Mouse (Mus musculus): Measurements from ENCODE around the gene Lama1.

DNA sequence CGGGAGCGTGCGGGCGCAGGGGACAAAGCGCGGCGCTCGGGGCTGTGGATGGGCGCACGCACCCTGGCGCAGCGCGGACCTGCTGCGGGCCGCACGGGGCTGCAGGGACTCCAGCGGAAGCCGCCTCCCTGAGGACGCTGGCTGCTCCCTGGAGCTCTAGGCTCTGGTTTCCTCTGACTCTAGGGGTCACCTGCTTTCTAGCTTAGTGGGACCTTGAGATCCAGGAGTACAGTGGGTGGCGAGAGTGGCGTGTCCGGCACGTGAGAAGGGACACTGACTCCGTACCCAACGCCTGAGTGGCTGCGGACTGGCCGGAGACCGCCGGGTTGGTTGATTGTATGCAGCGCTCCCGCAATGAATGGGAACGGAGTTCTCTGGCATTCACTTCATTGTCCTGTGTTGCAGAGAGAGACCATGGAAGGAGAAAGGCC, 417 bp downstream of the Lama1 start:
- no peak for TF ChIP-seq GATA1 (IDR thresholded peaks at IDR 0.05; ENCODE audit: low read length)
- no peak for TF ChIP-seq TAL1 (IDR thresholded peaks at IDR 0.05; ENCODE audit: low read length)

All from erythroblast, embryonic 14.5 days (primary cell).